ENCODE assay signal across 32 mouse cellular contexts in the genomic region with DNA sequence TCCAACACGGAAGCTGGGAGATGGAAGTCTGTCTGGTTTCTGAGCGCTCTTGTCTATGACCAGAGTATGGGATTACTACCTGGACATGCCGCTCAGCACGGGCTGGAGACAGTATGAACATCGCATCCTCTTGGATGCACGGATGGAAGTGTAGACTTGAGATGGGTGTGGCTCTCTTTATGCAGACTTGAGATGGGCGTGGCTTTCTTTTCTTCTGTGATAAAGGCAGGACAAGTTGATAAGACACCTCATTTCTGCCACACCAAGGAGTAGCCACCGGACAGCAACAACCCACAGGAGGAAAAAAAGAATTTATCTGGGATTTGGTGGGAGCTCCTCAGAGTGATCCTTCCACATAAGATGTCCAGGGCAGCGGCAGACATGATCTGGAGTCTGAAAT.
"Had no signal": no experiment of that assay in that cellular context is flagged by ENCODE, and none has a peak within 500 bp of the region (broad histone marks: within the 10 kb centered on the region; RNA-seq: fewer than 3 reads in every experiment).

No protein-coding gene starts in this region.

- H3K9ac ChIP-seq: limb, embryonic 12.5 days; limb, embryonic 13.5 days; limb, embryonic 15.5 days; liver, embryonic 12.5 days; liver, embryonic 13.5 days; liver, embryonic 14.5 days; liver, embryonic 15.5 days; liver, postnatal 0 days; lung, embryonic 14.5 days; lung, embryonic 15.5 days; midbrain, embryonic 12.5 days; midbrain, embryonic 13.5 days; midbrain, embryonic 15.5 days; neural tube, embryonic 12.5 days had no signal

- DNase-seq: left cerebral cortex, postnatal 4 days; liver; liver, embryonic 13.5 days; liver, postnatal 0 days; lung, adult 18-20 months; lung, adult 2 months; lung, embryonic 14.5 days; lung, postnatal 10 days; lung, postnatal 14 days; lung, postnatal 36 days; lung, postnatal 4 days; midbrain, embryonic 14.5 days had no signal

- H3K27ac ChIP-seq: limb, embryonic 10.5 days; limb, embryonic 12.5 days; limb, embryonic 13.5 days; limb, embryonic 15.5 days; liver, embryonic 12.5 days; liver, embryonic 13.5 days; liver, embryonic 14.5 days; liver, embryonic 15.5 days; lung, embryonic 15.5 days; macrophage; midbrain, embryonic 10.5 days; midbrain, embryonic 12.5 days; midbrain, embryonic 13.5 days; midbrain, embryonic 15.5 days; neural tube, embryonic 12.5 days had no signal

- H3K4me2 ChIP-seq: limb, embryonic 12.5 days; limb, embryonic 13.5 days; limb, embryonic 15.5 days; liver, embryonic 11.5 days; liver, embryonic 12.5 days; liver, embryonic 13.5 days; liver, embryonic 15.5 days; lung, embryonic 14.5 days; lung, embryonic 15.5 days; midbrain, embryonic 11.5 days; midbrain, embryonic 12.5 days; midbrain, embryonic 13.5 days; midbrain, embryonic 15.5 days; neural tube, embryonic 12.5 days had no signal

- H3K9me3 ChIP-seq: limb, embryonic 10.5 days; limb, embryonic 12.5 days; limb, embryonic 13.5 days; limb, embryonic 15.5 days; liver, embryonic 12.5 days; liver, embryonic 13.5 days; liver, embryonic 15.5 days; lung, embryonic 15.5 days; megakaryocyte, embryonic 14.5 days; midbrain, embryonic 10.5 days; midbrain, embryonic 12.5 days; midbrain, embryonic 13.5 days; midbrain, embryonic 15.5 days; neural tube, embryonic 12.5 days had no signal

- H3K4me1 ChIP-seq: limb, embryonic 12.5 days; limb, embryonic 13.5 days; limb, embryonic 15.5 days; megakaryocyte, embryonic 14.5 days; midbrain, embryonic 12.5 days; midbrain, embryonic 13.5 days; midbrain, embryonic 15.5 days; neural tube, embryonic 12.5 days had no signal

- ATAC-seq: liver, embryonic 12.5 days; liver, postnatal 0 days; lung, postnatal 0 days; midbrain, embryonic 13.5 days; midbrain, embryonic 15.5 days; midbrain, embryonic 16.5 days had no signal

- H3K36me3 ChIP-seq: limb, embryonic 10.5 days; limb, embryonic 12.5 days; limb, embryonic 13.5 days; limb, embryonic 15.5 days; liver, embryonic 12.5 days; liver, embryonic 13.5 days; liver, embryonic 15.5 days; lung, embryonic 15.5 days; midbrain, embryonic 10.5 days; midbrain, embryonic 12.5 days; midbrain, embryonic 13.5 days; midbrain, embryonic 15.5 days; neural tube, embryonic 12.5 days had no signal

- H3K27me3 ChIP-seq: limb, embryonic 15.5 days; lung, embryonic 15.5 days; midbrain, embryonic 12.5 days; midbrain, embryonic 13.5 days; midbrain, embryonic 15.5 days; neural tube, embryonic 12.5 days had no signal

- H3K4me3 ChIP-seq: limb, embryonic 10.5 days; limb, embryonic 12.5 days; limb, embryonic 13.5 days; limb, embryonic 15.5 days; liver, embryonic 12.5 days; liver, embryonic 13.5 days; liver, embryonic 15.5 days; lung, embryonic 15.5 days; megakaryocyte, embryonic 14.5 days; midbrain, embryonic 10.5 days; midbrain, embryonic 12.5 days; midbrain, embryonic 13.5 days; midbrain, embryonic 15.5 days; myocyte; neural tube, embryonic 12.5 days had no signal
